28 mouse cellular contexts compared by ENCODE assay signal in the genomic region with DNA sequence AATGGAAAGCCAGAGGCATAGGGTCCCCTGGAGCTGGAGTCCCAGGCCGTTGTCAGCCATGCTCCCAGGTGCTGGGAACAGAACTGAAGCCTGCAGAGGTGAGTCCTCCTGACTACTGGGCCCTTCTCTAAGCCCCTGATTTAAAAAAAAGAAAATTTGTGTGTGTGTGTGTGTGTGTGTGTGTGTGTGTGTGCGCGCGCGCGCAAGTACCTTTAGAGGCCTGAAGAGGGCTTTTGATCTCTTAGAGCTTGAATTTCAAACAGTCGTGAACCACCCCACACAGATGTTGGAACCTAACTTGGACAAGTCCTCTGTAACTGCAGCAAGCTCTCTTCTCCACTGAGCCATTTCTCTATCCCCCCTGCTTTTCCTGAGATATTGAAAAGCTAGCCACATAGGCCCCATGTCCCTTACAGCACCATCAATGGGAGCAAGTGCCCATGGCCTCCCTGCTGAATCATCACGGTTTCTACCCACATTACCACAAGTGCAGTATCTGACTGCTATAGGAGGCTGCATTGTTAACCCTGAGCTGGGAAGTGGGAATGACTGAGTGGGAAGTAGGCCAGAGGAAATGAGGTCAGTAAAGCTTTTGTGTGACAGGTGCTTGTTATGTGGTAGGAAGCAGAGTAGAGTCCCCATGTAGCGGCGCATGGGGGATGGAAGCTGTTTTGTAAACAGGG. TPM values are rescaled to one million over a fixed set of nuclear protein-coding genes. Genes with fewer than 3 reads are reported as not detected.
DNase-seq lines count a peak whose midpoint lies in the region; ATAC-seq and TF ChIP-seq lines count a peak whose summit lies in the region.
"Had no signal": no experiment of that assay in that cellular context is flagged by ENCODE, and none has a peak within 500 bp of the region (broad histone marks: within the 10 kb centered on the region; RNA-seq: fewer than 3 reads in every experiment).

No protein-coding gene starts in this region.

- no peak overlapping the region for H3K4me3 ChIP-seq in hindbrain, postnatal 0 days (ENCODE audit: low read length)
- no peak overlapping the region for H3K4me3 ChIP-seq in hindbrain, embryonic 16.5 days (ENCODE audit: low read length)
- H3K4me3 ChIP-seq: embryonic facial prominence, embryonic 12.5 days; embryonic facial prominence, embryonic 15.5 days; erythroblast, embryonic 14.5 days; forebrain, embryonic 12.5 days; forebrain, embryonic 15.5 days; heart, embryonic 10.5 days; heart, embryonic 13.5 days; hindbrain, embryonic 12.5 days; hindbrain, embryonic 15.5 days had no signal

- H3K9me3 ChIP-seq in hindbrain, postnatal 0 days (ENCODE audit: low read length) = no peaks in the 10 kb centered on the region
- 0 out of 2 replicates have a peak, but pooled peaks cover 2% of the 10 kb centered on the region for H3K9me3 ChIP-seq in hindbrain, embryonic 16.5 days (ENCODE audit: control insufficient read depth, low read length)
- H3K9me3 ChIP-seq: embryonic facial prominence, embryonic 12.5 days; embryonic facial prominence, embryonic 15.5 days; forebrain, embryonic 12.5 days; forebrain, embryonic 15.5 days; heart, embryonic 10.5 days; heart, embryonic 13.5 days; hindbrain, embryonic 12.5 days; hindbrain, embryonic 15.5 days had no signal

- H3K9ac ChIP-seq in hindbrain, postnatal 0 days (replicated peaks; ENCODE audit: low read length) = no peak overlapping the region
- H3K9ac ChIP-seq in hindbrain, embryonic 16.5 days (ENCODE audit: low read depth, low read length) = no peak overlapping the region
- H3K9ac ChIP-seq: embryonic facial prominence, embryonic 12.5 days; embryonic facial prominence, embryonic 15.5 days; forebrain, embryonic 12.5 days; forebrain, embryonic 15.5 days; heart, embryonic 13.5 days; hindbrain, embryonic 12.5 days; hindbrain, embryonic 15.5 days had no signal

- no peak for ATAC-seq in hindbrain, postnatal 0 days
- ATAC-seq in hindbrain, embryonic 16.5 days = no peak
- no peak for ATAC-seq in erythroblast, adult 5-6 weeks (replicated peaks; ENCODE audit: low FRiP score, poor library complexity, severe bottlenecking)
- ATAC-seq: CD4-positive, CD25-positive, alpha-beta regulatory T cell, adult 4 months; forebrain, embryonic 15.5 days; inflammation-experienced regulatory T-cells, adult 6 months; intestine, embryonic 16.5 days had no signal

- no peak for DNase-seq in hindbrain, postnatal 0 days (ENCODE audit: low spot score)
- DNase-seq in 416B (ENCODE audit: low read depth) = peak; percentile 91
- DNase-seq in ES-CJ7 (ENCODE audit: low read depth, low spot score) = peak; percentile 59
- DNase-seq in ZHBTc4 (ENCODE audit: low read depth, low spot score) = peak; percentile 57
- no peak for DNase-seq in embryo, embryonic 11 days
- DNase-seq: adrenal gland, postnatal 10 days; adrenal gland, postnatal 36 days; cerebellum, adult 18-20 months; cerebellum, adult 9-10 months; cerebellum, postnatal 14 days; gastrocnemius, postnatal 25 days; heart, adult 18-20 months had no signal

- no peak overlapping the region for H3K27ac ChIP-seq in hindbrain, postnatal 0 days
- H3K27ac ChIP-seq in hindbrain, embryonic 16.5 days (ENCODE audit: low read depth, low read length) = no peak overlapping the region
- H3K27ac ChIP-seq: embryonic facial prominence, embryonic 12.5 days; embryonic facial prominence, embryonic 15.5 days; forebrain, embryonic 12.5 days; forebrain, embryonic 15.5 days; heart, embryonic 10.5 days; heart, embryonic 13.5 days; hindbrain, embryonic 12.5 days; hindbrain, embryonic 15.5 days had no signal

- H3K36me3 ChIP-seq in hindbrain, postnatal 0 days (ENCODE audit: insufficient read depth, low read length) = no peaks in the 10 kb centered on the region
- H3K36me3 ChIP-seq in hindbrain, embryonic 16.5 days (ENCODE audit: control insufficient read depth, insufficient read depth, low read length) = no peaks in the 10 kb centered on the region
- H3K36me3 ChIP-seq: embryonic facial prominence, embryonic 12.5 days; embryonic facial prominence, embryonic 15.5 days; forebrain, embryonic 12.5 days; forebrain, embryonic 15.5 days; heart, embryonic 10.5 days; heart, embryonic 13.5 days; hindbrain, embryonic 12.5 days; hindbrain, embryonic 15.5 days had no signal

- peaks cover 3% of the 10 kb centered on the region for H3K27me3 ChIP-seq in hindbrain, postnatal 0 days (ENCODE audit: insufficient read depth, low read length)
- H3K27me3 ChIP-seq in hindbrain, embryonic 16.5 days (replicated peaks; ENCODE audit: control insufficient read depth, insufficient read depth, low read length) = peaks cover 28% of the 10 kb centered on the region

- peak; percentile 3; the same call in 1 of the 2 replicates for TF ChIP-seq CTCF in hindbrain, postnatal 0 days (IDR thresholded peaks at IDR 0.05; ENCODE audit: low read depth)

- no peaks in the 10 kb centered on the region for H3K4me1 ChIP-seq in hindbrain, postnatal 0 days (ENCODE audit: insufficient read depth, low read length)
- peaks cover 10% of the 10 kb centered on the region for H3K4me1 ChIP-seq in hindbrain, embryonic 16.5 days (ENCODE audit: control insufficient read depth, insufficient read depth, low read depth, low read length)
- H3K4me1 ChIP-seq: embryonic facial prominence, embryonic 12.5 days had no signal

- H3K4me2 ChIP-seq in hindbrain, postnatal 0 days (ENCODE audit: low read depth, low read length) = no peak overlapping the region
- no peak overlapping the region for H3K4me2 ChIP-seq in hindbrain, embryonic 16.5 days (ENCODE audit: low read length)
- H3K4me2 ChIP-seq: embryonic facial prominence, embryonic 12.5 days; embryonic facial prominence, embryonic 15.5 days; forebrain, embryonic 12.5 days; forebrain, embryonic 15.5 days; heart, embryonic 13.5 days; hindbrain, embryonic 12.5 days; hindbrain, embryonic 15.5 days had no signal

- WGBS in hindbrain, postnatal 0 days = 92% methylated on average over 10 of the region's 10 CpGs
- 92% methylated on average over 10 of the region's 10 CpGs for WGBS in hindbrain, embryonic 16.5 days

RNA-seq across cellular contexts. Expression of a gene that starts 2.1 kb away (rescaled TPM):
- total RNA-seq in hindbrain, postnatal 0 days (2014; rRNA removed) = 3.5 and 6.2 TPM in 2 replicates
- 2.8 TPM in 2 replicates for polyA plus RNA-seq in hindbrain, postnatal 0 days (2015; fragmentation: Nextera tagmentation; extraction: Ambion mirVana)
- polyA plus RNA-seq in hindbrain, embryonic 16.5 days (2015; fragmentation: Nextera tagmentation; extraction: Ambion mirVana) = 3.1 and 3.2 TPM in 2 replicates
- total RNA-seq in erythroblast, adult 5-6 weeks (2015; ENCODE audit: low replicate concordance) = not detected in 2 replicates
- 0.84 TPM in 1 of 2 replicates, not detected in the other for total RNA-seq in erythroblast, adult 5-6 weeks (2017; ENCODE audit: low replicate concordance)
- total RNA-seq: hematopoietic stem cell, adult 5-6 weeks; MEL had no signal
- polyA plus RNA-seq: CD4-positive, CD25-positive, alpha-beta regulatory T cell, adult 4 months; inflammation-experienced regulatory T-cells, adult 6 months had no signal

RNA-seq across cellular contexts. Expression of a gene that starts 8.2 kb away (rescaled TPM):
- 111 and 119 TPM in 2 replicates for total RNA-seq in hindbrain, postnatal 0 days (2014; rRNA removed)
- polyA plus RNA-seq in hindbrain, postnatal 0 days (2015; fragmentation: Nextera tagmentation; extraction: Ambion mirVana) = 177 and 178 TPM in 2 replicates
- 224 and 229 TPM in 2 replicates for polyA plus RNA-seq in hindbrain, embryonic 16.5 days (2015; fragmentation: Nextera tagmentation; extraction: Ambion mirVana)
- 25.9 and 29.9 TPM in 2 replicates for total RNA-seq in erythroblast, adult 5-6 weeks (2015; ENCODE audit: low replicate concordance)
- total RNA-seq in erythroblast, adult 5-6 weeks (2017; ENCODE audit: low replicate concordance) = 37.6 and 44.0 TPM in 2 replicates

RNA-seq across cellular contexts. Expression of a gene that starts 23.1 kb away (rescaled TPM):
- total RNA-seq in hindbrain, postnatal 0 days (2014; rRNA removed) = 49.7 and 52.0 TPM in 2 replicates
- polyA plus RNA-seq in hindbrain, postnatal 0 days (2015; fragmentation: Nextera tagmentation; extraction: Ambion mirVana) = 102 and 106 TPM in 2 replicates
- polyA plus RNA-seq in hindbrain, embryonic 16.5 days (2015; fragmentation: Nextera tagmentation; extraction: Ambion mirVana) = 96.8 and 98.1 TPM in 2 replicates
- 6.3 and 11.5 TPM in 2 replicates for total RNA-seq in erythroblast, adult 5-6 weeks (2015; ENCODE audit: low replicate concordance)
- 10.7 and 13.4 TPM in 2 replicates for total RNA-seq in erythroblast, adult 5-6 weeks (2017; ENCODE audit: low replicate concordance)

RNA-seq across cellular contexts. Expression of a gene that starts 34.3 kb away (rescaled TPM):
- total RNA-seq in hindbrain, postnatal 0 days (2014; rRNA removed) = 58.1 and 71.7 TPM in 2 replicates
- 19.9 and 20.4 TPM in 2 replicates for polyA plus RNA-seq in hindbrain, postnatal 0 days (2015; fragmentation: Nextera tagmentation; extraction: Ambion mirVana)
- polyA plus RNA-seq in hindbrain, embryonic 16.5 days (2015; fragmentation: Nextera tagmentation; extraction: Ambion mirVana) = 27.8 and 30.3 TPM in 2 replicates
- 6.0 and 6.9 TPM in 2 replicates for total RNA-seq in erythroblast, adult 5-6 weeks (2015; ENCODE audit: low replicate concordance)
- 5.1 and 10.5 TPM in 2 replicates for total RNA-seq in erythroblast, adult 5-6 weeks (2017; ENCODE audit: low replicate concordance)

RNA-seq across cellular contexts. Expression of a gene that starts 41.5 kb away (rescaled TPM):
- total RNA-seq in hindbrain, postnatal 0 days (2014; rRNA removed) = 210 and 220 TPM in 2 replicates
- polyA plus RNA-seq in hindbrain, postnatal 0 days (2015; fragmentation: Nextera tagmentation; extraction: Ambion mirVana) = 162 and 165 TPM in 2 replicates
- polyA plus RNA-seq in hindbrain, embryonic 16.5 days (2015; fragmentation: Nextera tagmentation; extraction: Ambion mirVana) = 161 and 164 TPM in 2 replicates
- 33.0 and 49.1 TPM in 2 replicates for total RNA-seq in erythroblast, adult 5-6 weeks (2015; ENCODE audit: low replicate concordance)
- 37.8 and 45.3 TPM in 2 replicates for total RNA-seq in erythroblast, adult 5-6 weeks (2017; ENCODE audit: low replicate concordance)

Comparison
In these comparisons a context has a peak if more than half of its experiments do, and no peak if none do; other contexts are left out.
1. DNase-seq: peak in 416B (single experiment), ES-CJ7 (single experiment) and ZHBTc4 (single experiment); none in hindbrain, postnatal 0 days (single experiment) and embryo, embryonic 11 days (single experiment).